Mouse (Mus musculus): ENCODE measurements around the gene Tbx19. TPM values are rescaled to one million over a fixed set of nuclear protein-coding genes. Genes with fewer than 3 reads are reported as not detected.

Gene Tbx19
- polyA plus RNA-seq, 2 experiments from 2014 or later = not detected

DNA sequence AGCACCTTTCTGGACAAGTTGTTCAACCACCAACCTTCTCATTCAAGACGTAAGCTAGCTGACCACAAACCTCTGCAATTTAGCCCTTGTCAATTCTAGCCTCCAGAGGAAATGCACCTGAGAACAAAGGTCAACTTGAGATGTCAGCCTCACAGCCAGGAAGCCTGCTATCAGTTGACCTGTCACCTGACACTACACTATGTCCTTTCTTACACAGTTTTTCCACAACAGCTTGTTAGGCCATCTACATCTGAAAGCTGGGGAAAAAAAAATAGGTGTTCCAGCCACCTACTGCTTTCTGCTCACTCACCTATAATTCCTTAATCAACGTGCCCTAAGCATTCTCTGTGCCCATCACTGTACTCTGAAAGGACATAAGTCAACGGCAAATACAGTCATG is 23.6 kb upstream of the Tbx19 start:
- ATAC-seq = no peak

DNA sequence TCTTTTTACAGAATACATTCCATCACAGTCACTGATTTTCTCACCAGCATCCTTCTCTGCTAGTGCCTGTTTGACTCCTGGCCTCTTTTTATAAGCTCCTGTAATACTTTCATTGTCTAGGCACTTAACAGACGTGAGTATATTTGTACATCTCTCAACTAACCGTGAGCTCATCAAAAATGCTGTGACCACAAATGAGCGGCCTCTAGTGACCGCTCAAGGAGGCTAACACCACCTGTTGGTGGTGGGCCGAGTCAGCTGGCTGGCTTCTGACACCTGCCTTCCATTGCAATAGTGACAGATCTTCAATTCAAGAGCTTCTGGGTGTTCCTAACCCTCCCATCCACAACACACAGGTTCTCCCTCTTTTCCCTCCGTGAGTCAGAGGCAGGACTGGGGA is 22.8 kb upstream of the Tbx19 start:
- no peak for ATAC-seq

GRCm38 (mm10) chr1:165179321-165179720 is 18.7 kb upstream of the Tbx19 start:
- ATAC-seq = no peak

GRCm38 (mm10) chr1:165178075-165178474 is 17.5 kb upstream of the Tbx19 start:
- ATAC-seq = no peak

- peak; percentile 78 for ATAC-seq
Measured at GRCm38 (mm10) chr1:165174059-165174616, 13.6 kb upstream of the Tbx19 start.

GRCm38 (mm10) chr1:165171277-165171676 is 10.7 kb upstream of the Tbx19 start:
- ATAC-seq = no peak

DNA sequence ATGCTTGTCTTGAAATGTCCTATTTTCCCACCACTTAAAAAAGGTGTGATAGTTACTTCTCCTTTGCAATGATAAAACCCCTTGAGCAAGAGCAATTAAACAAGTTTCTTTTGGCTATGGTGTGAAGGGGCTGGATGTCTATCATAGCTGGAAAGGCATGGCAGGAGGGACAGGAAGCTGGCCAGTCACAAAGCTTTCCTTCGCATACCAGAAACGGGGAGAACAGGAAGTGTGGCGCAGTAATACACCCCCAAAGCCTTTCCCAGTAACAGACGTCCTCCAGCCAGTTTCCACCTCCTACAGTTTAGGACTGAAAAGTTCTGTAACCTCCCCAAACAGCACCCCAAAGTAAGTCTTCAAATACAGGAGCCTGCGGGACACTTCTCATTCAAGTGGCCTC is 9.6 kb upstream of the Tbx19 start:
- ATAC-seq = no peak

GRCm38 (mm10) chr1:165169462-165169861 is 8.9 kb upstream of the Tbx19 start:
- no peak for ATAC-seq

DNA sequence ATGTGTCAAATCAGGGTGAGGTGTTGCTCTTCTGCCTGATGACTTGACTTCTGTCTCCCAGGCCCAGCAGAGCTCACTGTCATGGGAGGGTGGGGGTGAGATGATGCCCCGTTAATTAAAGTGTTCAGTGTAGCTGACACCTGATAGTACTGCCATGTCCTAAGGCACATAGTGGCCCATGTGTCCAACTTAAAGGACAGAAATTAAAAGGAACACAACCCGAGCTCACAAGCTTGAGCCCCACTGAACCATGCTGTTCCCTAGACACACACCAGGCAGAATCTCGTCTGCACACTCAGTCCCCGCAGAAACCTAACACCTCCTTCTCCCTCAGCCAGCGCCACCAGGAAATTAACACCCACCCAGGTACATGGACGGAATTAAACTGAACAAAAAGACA is 4.3 kb upstream of the Tbx19 start:
- no peak for ATAC-seq

DNA sequence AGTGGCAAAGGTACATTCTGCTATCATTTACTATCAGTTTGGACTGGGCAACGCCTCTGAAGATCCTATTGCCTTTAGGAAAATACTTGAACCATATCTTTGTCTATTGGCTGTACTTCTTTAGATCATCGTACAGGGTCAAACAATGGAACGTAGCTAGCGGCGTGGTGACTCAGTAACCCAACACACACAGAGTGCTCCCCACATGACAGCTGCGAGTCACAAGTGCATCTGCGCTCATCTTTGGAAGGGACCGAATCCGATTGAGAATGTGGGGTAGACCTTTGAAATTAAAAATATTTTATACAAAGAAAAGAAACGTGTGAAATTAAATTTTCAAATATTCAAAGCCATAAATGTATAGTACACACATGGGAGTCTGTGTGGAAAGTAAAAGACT is 1.7 kb downstream of the Tbx19 start:
- no peak for ATAC-seq

DNA sequence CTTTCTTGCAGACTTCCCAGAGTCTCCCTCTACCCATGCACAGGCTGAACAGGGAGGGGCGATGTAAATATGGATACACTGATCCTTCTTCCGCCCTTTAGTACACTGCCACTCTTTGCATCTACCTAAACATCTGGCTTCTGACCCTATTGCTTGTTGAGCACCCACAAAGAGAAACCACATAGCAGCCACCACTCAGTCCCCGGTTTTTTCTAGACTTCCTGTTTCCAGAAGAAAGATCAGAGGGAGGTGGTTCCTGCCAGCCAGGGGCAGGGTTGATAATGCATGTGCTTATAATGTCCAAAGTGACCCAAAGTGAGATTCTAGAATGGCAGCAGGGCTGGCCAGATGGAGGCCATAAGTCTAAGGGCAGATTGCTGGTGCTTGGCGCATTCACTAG is 6.4 kb downstream of the Tbx19 start:
- no peak for ATAC-seq

DNA sequence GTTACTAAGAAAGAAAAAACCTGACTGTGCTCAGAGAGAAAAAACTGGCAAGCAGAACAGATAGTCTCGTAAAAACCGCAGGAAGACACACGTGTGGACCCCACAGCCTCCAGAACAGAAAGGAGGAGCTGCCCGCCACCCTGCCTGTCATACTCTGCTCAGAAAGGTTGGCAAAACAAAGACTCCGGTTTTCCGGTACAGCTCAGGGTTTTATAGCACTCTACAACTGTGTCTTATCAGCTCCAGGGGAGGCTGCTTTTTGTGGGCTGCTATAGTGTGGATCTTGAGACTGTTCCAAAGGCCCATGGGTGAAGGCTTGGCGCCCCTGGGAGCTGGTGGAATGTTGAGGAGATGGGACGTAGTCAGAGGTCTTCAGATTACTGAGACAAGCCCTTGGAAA is 9.4 kb downstream of the Tbx19 start:
- ATAC-seq = no peak

DNA sequence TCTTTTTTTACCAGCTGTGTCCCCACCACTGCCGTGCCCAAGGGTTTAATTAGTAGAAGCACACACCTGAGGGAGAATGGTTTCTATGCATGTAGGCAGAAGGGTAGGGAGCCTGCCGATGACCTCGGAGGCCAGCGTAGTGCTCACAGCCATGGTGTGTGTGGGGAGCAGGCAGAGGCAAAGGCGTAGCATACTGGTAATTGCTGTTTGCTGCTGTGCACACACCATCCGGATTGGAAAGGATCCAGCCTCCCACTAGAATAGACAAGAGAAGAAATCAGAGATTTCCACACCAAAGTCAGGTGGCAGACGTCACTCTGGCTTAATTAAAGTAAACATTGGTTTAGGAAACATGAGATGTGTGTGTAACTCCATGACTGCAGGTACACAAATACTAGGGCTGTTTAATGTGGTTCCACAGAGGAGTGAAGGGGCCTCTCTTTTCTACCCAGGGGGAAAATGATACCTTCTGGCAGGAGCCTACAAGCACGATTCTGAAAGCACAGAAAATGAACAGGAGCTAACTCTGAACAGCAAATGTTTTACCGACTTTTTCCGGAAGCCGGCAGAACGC is 18.1 kb downstream of the Tbx19 start:
- ATAC-seq = no peak

- ATAC-seq = no peak
Measured at GRCm38 (mm10) chr1:165140227-165140626, 20.3 kb downstream of the Tbx19 start.

GRCm38 (mm10) chr1:165133858-165134257 is 26.7 kb downstream of the Tbx19 start:
- no peak for ATAC-seq

DNA sequence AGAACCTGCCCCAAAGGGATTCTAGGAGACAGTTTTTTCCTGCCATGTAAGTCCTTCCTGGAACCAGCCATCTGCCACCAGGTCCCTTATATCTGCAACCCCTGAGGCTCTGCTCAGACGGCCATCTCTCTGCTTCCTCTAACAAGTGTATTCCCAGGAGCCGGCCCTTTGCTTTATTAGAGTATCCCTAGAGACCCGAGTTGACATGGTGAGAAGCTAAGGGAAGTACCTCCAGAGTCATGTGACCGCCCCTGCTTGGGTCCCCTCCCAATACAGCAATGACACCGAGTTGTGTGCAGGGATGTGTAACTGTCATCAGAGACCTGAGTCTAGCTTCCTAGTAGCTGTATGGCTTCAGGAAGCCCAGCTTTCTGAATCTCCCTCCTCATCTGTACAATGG is 27.3 kb downstream of the Tbx19 start:
- no peak for ATAC-seq

- peak; percentile 52 for ATAC-seq
Measured at GRCm38 (mm10) chr1:165132187-165132877, 28.2 kb downstream of the Tbx19 start.

DNA sequence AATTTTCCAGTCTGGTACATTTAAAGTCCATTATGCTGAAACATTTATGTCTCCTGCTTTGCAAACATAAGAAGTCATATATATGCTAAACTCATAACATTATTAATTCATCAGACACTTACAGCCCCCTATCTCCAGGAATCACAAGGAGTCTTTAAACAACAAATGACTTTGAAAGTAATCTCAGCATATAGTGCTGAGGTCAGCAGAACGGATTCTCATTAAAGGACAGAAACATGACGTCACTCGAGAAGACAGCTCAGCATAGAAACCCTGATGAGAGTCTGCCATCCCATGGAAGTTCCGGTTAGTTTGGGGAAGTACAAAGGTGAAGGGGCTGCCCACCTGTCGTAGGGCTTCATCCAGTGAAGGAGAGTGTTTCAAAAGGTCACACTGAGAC is 31.0 kb downstream of the Tbx19 start:
- ATAC-seq = no peak

DNA sequence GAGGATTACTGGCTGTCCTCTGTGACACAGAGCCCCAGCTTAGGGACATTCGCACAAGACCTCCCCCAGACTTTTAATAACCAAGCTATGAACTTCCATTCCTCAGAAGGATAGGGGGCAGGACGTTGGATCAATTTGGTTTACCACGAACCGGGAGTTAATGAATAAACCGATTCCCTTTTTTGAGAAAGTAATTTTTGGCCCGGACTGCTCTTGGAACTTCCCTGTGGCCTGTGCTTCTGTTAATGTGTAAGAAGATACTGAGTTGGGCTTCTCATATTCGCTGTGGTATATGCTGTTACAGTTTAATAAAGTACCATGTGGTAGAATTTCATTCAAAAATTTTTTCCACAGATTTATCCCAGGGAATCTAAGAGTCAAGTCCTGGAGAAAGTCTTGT is 39.5 kb downstream of the Tbx19 start:
- no peak for ATAC-seq

GRCm38 (mm10) chr1:165120349-165120898 is 40.1 kb downstream of the Tbx19 start:
- peak; percentile 94 for ATAC-seq

DNA sequence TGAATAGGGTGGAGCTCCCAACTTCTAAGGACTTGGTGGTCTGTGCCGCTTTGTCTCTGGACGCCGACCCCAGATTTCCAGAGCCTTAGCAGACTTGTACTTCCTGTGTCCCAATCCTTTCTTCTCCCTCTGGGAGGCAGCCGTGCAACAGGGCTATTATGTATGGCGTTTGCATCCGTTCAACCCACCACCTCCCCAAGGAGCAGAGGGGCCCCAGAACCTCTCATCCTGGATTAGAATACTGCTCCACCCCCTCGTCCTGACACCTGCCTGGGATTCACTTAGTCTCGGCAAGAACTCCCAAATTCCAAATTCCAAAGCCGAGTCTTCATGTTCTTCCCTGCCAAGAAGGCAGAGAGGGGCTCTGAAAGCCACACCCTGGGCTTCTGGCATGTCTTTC is 40.8 kb downstream of the Tbx19 start:
- no peak for ATAC-seq

- no peak for ATAC-seq
Measured at GRCm38 (mm10) chr1:165119011-165119726, 41.4 kb downstream of the Tbx19 start.

GRCm38 (mm10) chr1:165114460-165115175 is 46.0 kb downstream of the Tbx19 start:
- ATAC-seq = no peak

Measured in activated CD4-positive, CD25-positive, alpha-beta regulatory T cell, adult 4 months (primary cell).